Mouse (Mus musculus): ENCODE results near the gene Spata20. TPM values are rescaled to one million over a fixed set of nuclear protein-coding genes. Genes with fewer than 3 reads are reported as not detected.

Spata20 gene
- not detected for polyA plus RNA-seq (2015; fragmentation: Illumina TruSeq; extraction: RNeasy Lipid Tissue Mini Kit (QIAGEN cat#74804); ENCODE audit: insufficient read depth, low read depth, low replicate concordance)

DNA sequence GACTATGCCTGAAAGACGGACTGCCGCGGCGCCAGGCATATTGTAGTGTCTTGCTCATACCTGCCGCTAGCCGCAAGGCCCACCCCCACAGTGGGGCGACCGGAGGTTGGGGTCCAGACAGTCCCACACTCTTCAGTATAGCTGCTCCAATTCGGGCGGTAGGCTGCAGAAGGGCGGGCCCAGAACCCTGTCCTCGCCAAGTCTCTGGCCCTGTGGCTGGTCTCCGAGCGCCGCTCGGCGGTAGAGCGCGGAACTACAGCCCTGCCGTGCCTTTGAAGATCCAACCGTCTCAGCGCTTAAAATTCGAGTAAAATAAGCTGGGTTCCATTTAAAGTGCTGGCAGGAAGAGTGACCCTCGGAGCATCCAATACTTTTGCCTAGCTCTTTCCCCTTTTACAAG lies at the start of gene Spata20:
Spata20 (minus strand) TSS at position 179 of the 400 bp plus-strand sequence.

DNA sequence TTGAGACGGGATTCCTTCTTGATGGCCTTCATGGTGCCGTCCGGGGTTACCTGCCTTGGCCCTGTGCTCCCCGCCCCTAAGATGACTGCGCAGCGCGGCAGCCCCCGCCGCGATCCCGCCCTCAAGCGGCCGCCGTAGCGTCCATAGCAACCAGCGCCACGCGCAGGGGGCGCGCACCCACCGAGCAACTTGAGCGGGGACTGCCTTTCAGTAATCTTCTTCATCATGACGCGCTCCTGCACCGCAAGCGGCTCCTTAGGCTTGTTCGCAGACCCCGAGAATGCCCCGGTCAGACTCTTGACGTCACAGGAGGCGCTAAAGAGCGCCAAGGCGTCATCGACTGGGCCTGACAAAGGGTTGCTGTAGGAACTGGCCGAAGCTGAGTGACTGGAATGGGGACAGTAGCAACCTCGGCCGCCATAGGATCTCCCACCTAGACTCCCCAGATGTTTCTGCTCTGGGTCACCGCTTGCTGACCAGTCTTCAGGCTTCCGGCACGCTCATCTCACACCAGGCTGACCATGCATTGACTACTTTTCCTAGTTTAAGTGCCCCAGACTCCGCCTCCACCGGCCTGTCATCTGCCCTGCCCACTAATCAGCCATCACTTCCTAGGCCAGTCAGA lies 35.4 kb upstream of the Spata20 start, which contains the start of gene Mycbpap:
Mycbpap (minus strand) TSS at position 524 of the 625 bp plus-strand sequence.

DNA sequence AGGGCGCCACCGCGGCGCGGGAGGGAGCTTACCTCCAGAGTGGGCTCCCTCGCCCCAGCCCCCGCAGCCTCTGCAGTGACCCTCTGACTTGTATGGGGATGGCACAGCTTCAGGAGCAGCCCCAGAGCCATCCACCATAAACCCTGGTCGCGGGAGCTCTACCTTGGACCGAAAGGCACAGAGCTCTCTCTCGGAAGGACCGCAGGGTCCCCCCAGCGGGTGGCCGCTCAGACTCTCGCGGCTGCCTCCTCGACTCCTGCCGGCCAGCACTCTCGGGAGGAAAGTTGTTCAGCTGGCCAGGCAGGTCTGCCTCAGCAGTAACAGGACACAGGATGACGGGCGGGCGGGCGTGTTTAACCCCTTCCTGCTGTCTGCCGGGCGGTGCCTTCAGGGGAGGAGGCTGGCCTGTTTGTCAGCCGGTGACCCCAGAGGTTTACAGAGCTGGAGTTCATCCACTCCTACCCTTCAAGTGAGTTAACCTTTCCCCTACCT lies 13.7 kb upstream of the Spata20 start, which contains the start of gene Epn3:
Epn3 (minus strand) TSS at position 314 of the 492 bp plus-strand sequence.

DNA sequence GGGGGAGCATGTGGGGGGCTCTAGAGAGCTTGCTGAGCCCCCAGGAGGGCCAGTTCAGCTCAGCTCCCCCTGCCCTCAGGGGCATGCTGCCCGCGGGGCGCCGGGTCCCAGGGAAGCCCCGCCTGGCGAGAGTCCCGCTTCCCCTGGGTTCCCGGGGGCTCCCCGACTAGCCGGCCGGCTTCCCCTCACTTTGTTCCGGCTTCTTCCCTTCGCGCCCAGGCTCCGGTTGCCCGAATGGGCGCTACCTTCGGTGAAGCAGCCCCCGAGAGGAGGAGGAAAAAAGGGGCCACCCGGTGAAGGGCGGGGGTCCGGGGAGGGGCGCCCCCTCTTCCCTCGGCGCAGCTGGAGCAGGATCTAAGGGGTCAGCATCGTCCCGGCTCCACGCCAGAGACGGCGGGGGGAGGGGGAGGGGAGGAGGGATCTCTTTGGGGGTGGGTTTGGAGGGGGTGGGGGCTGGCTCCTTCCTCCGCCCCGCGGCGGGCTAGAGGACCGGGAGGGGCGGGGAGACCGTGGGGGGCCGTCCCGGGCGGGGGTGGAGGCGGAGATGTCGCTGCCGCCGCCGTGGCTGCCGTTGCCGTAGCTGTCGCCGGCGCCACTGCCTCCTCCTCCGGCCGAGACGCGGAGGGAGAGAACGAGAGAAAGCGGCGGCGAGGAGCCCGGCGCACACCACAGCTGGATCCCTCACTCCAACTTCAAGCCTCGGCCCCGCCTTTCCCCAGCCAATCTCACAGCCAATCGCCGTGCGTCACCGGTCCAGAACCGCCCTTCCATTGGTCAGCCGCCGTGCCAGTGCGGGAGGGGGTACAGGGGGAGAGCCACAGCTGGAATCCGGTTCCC lies 12.1 kb downstream of the Spata20 start, which contains the start of gene Cacna1g:
Cacna1g (minus strand) TSS at position 492 of the 837 bp plus-strand sequence.

Other genes with a start within 250 kb of the Spata20 start
- gene Wfikkn2, start 240.2 kb downstream of the Spata20 start, polyA plus RNA-seq (2015; fragmentation: Illumina TruSeq; extraction: RNeasy Lipid Tissue Mini Kit (QIAGEN cat#74804); ENCODE audit: insufficient read depth, low read depth, low replicate concordance) = 0.52 TPM
- gene Gm21885, start 204.3 kb downstream of the Spata20 start, polyA plus RNA-seq (2015; fragmentation: Illumina TruSeq; extraction: RNeasy Lipid Tissue Mini Kit (QIAGEN cat#74804); ENCODE audit: insufficient read depth, low read depth, low replicate concordance) = not detected
- 30.5 TPM for gene Luc7l3, start 164.2 kb downstream of the Spata20 start, polyA plus RNA-seq (2015; fragmentation: Illumina TruSeq; extraction: RNeasy Lipid Tissue Mini Kit (QIAGEN cat#74804); ENCODE audit: insufficient read depth, low read depth, low replicate concordance)
- gene Ankrd40, start 158.2 kb downstream of the Spata20 start, polyA plus RNA-seq (2015; fragmentation: Illumina TruSeq; extraction: RNeasy Lipid Tissue Mini Kit (QIAGEN cat#74804); ENCODE audit: insufficient read depth, low read depth, low replicate concordance) = 15.8 TPM
- gene Abcc3, start 93.2 kb downstream of the Spata20 start, polyA plus RNA-seq (2015; fragmentation: Illumina TruSeq; extraction: RNeasy Lipid Tissue Mini Kit (QIAGEN cat#74804); ENCODE audit: insufficient read depth, low read depth, low replicate concordance) = 1.4 TPM
- 6.2 TPM for gene Cacna1g, start 12.0 kb downstream of the Spata20 start, polyA plus RNA-seq (2015; fragmentation: Illumina TruSeq; extraction: RNeasy Lipid Tissue Mini Kit (QIAGEN cat#74804); ENCODE audit: insufficient read depth, low read depth, low replicate concordance)
- gene Epn3, start 13.8 kb upstream of the Spata20 start, polyA plus RNA-seq (2015; fragmentation: Illumina TruSeq; extraction: RNeasy Lipid Tissue Mini Kit (QIAGEN cat#74804); ENCODE audit: insufficient read depth, low read depth, low replicate concordance) = 3.0 TPM
- gene Mycbpap, start 35.6 kb upstream of the Spata20 start, polyA plus RNA-seq (2015; fragmentation: Illumina TruSeq; extraction: RNeasy Lipid Tissue Mini Kit (QIAGEN cat#74804); ENCODE audit: insufficient read depth, low read depth, low replicate concordance) = 2.4 TPM
- gene Rsad1, start 63.1 kb upstream of the Spata20 start, polyA plus RNA-seq (2015; fragmentation: Illumina TruSeq; extraction: RNeasy Lipid Tissue Mini Kit (QIAGEN cat#74804); ENCODE audit: insufficient read depth, low read depth, low replicate concordance) = 1.8 TPM
- not detected for gene Chad, start 78.9 kb upstream of the Spata20 start, polyA plus RNA-seq (2015; fragmentation: Illumina TruSeq; extraction: RNeasy Lipid Tissue Mini Kit (QIAGEN cat#74804); ENCODE audit: insufficient read depth, low read depth, low replicate concordance)
- 6.7 TPM for gene Acsf2, start 115.7 kb upstream of the Spata20 start, polyA plus RNA-seq (2015; fragmentation: Illumina TruSeq; extraction: RNeasy Lipid Tissue Mini Kit (QIAGEN cat#74804); ENCODE audit: insufficient read depth, low read depth, low replicate concordance)
- gene Lrrc59, start 143.6 kb upstream of the Spata20 start, polyA plus RNA-seq (2015; fragmentation: Illumina TruSeq; extraction: RNeasy Lipid Tissue Mini Kit (QIAGEN cat#74804); ENCODE audit: insufficient read depth, low read depth, low replicate concordance) = 25.5 TPM
- 13.3 TPM for gene Mrpl27, start 167.6 kb upstream of the Spata20 start, polyA plus RNA-seq (2015; fragmentation: Illumina TruSeq; extraction: RNeasy Lipid Tissue Mini Kit (QIAGEN cat#74804); ENCODE audit: insufficient read depth, low read depth, low replicate concordance)
- gene Eme1, start 167.8 kb upstream of the Spata20 start, polyA plus RNA-seq (2015; fragmentation: Illumina TruSeq; extraction: RNeasy Lipid Tissue Mini Kit (QIAGEN cat#74804); ENCODE audit: insufficient read depth, low read depth, low replicate concordance) = not detected
- gene Xylt2, start 191.3 kb upstream of the Spata20 start, polyA plus RNA-seq (2015; fragmentation: Illumina TruSeq; extraction: RNeasy Lipid Tissue Mini Kit (QIAGEN cat#74804); ENCODE audit: insufficient read depth, low read depth, low replicate concordance) = 5.4 TPM
- gene Gm11541, start 218.3 kb upstream of the Spata20 start, polyA plus RNA-seq (2015; fragmentation: Illumina TruSeq; extraction: RNeasy Lipid Tissue Mini Kit (QIAGEN cat#74804); ENCODE audit: insufficient read depth, low read depth, low replicate concordance) = not detected